Mouse (Mus musculus) intestine, embryonic 14.5 days (tissue): ENCODE measurements around the gene Gmppa. TPM values are rescaled to one million over a fixed set of nuclear protein-coding genes. Genes with fewer than 3 reads are reported as not detected.

Experiments
- ATAC-seq: fragments of 200-750 bp; cut with Nextera tagmentation; replicated peaks from 2 replicates; pipeline ENCODE4 v1.8.0; 2017; ENCODE audit warnings: low read depth, moderate number of reproducible peaks, moderate TSS enrichment, moderate library complexity; ENCODE audit not compliant: low FRiP score, low TSS enrichment
- DNase-seq: peaks from one replicate; pipeline ENCODE4 v3.0.0-alpha.2; 2018; ENCODE audit warnings: low spot score
- H3K27ac ChIP-seq: fragments of 300-500 bp; sonication (generic); 2 replicates; pipeline ENCODE4 v1.5.1; 2014; ENCODE audit warnings: low read depth, mild to moderate bottlenecking, control low read depth
- H3K27me3 ChIP-seq: fragments of 300-500 bp; sonication (generic); replicated peaks from 2 replicates; pipeline ENCODE4 v1.6.1; 2014; ENCODE audit warnings: low read length, control low read depth; ENCODE audit not compliant: control insufficient read depth, insufficient read depth
- H3K36me3 ChIP-seq: fragments of 300-500 bp; sonication (generic); 2 replicates; pipeline ENCODE4 v1.6.1; 2014; ENCODE audit warnings: low read length, control low read depth; ENCODE audit not compliant: control insufficient read depth, insufficient read depth
- H3K4me1 ChIP-seq: fragments of 300-500 bp; sonication (generic); replicated peaks from 2 replicates; pipeline ENCODE4 v1.6.1; 2014; ENCODE audit warnings: low read length, control low read depth, mixed read lengths; ENCODE audit not compliant: control insufficient read depth, insufficient read depth
- H3K4me2 ChIP-seq: fragments of 300-500 bp; sonication (generic); 2 replicates; pipeline ENCODE4 v1.6.1; 2014; ENCODE audit warnings: low read length
- H3K4me3 ChIP-seq: fragments of 300-500 bp; sonication (generic); 2 replicates; pipeline ENCODE4 v1.5.1; 2014; ENCODE audit warnings: low read depth, low read length, control low read depth, mixed read lengths
- H3K9ac ChIP-seq: fragments of 300-500 bp; sonication (generic); 2 replicates; pipeline ENCODE4 v1.6.1; 2014; ENCODE audit warnings: mild to moderate bottlenecking, low read length
- H3K9me3 ChIP-seq: fragments of 300-500 bp; sonication (generic); 2 replicates; pipeline ENCODE4 v1.6.1; 2016; ENCODE audit warnings: low read length, control low read depth; ENCODE audit not compliant: control insufficient read depth
- WGBS: fragments of 180-500 bp; shearing (Covaris S2); extraction: QIAGEN DNeasy Blood & Tissue Kit; methylation state at CpG from one replicate; pipeline ENCODE4 v1.1.7; 2014; 5-methylcytosine and 5-hydroxymethylcytosine counted together
- polyA plus RNA-seq: library from polyadenylated mRNA; unstranded; fragments of >200 nt; fragmentation: Nextera tagmentation; extraction: Ambion mirVana; gene quantifications from 2 replicates; pipeline ENCODE4 v1.2.1, GENCODE M21; 2014

The Gmppa gene
- polyA plus RNA-seq, 1 experiment from 2014 or later: 69.4 TPM

DNA sequence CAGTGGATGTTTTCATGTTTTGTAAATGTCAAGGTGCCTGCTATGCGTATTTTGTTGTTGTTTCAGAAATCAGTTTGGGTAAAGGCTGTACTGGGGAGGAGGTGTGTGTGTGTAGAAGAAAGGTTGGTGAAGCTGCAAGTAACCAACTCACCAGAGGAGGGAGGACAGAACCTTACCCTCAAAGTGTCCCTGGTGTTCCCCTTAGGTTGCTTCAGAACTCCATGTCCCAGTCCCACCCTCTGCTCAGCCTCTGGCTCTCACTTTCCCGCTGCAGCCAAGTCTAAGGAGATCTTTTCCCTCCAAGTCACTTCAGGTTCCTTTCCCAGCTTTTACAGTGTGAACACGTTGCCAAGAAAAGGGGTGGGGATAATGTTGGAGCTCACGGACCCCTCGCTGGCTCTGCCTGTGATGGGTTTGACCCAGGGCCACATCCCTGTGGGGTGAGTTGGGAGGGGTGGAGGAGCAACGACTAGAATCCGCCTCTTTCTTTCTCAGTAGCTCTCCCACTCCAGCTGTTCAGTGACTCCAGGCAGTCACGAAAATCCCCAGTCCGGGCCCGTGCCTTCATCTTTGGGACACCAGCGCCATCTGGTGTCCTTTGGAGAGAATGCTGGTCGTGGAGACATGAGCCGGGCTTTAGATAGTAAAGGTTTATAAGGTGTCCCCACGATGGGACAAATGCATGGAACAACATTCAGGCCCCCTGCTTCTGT lies 31.6 kb downstream of the Gmppa start:
- Histone ChIP-seq H3K4me2 (no peak overlapping the region), H3K36me3 (no peaks in the 10 kb centered on the region), H3K9ac (no peak overlapping the region), H3K4me3 (no peak overlapping the region), H3K27ac (no peak overlapping the region), H3K9me3 (no peaks in the 10 kb centered on the region), H3K27me3 (peaks cover 5% of the 10 kb centered on the region; the same call in 1 of the 2 replicates), H3K4me1 (no peaks in the 10 kb centered on the region)
- 9% methylated on average over 14 of the region's 14 CpGs for whole genome bisulfite sequencing
- peak; percentile 91 for DNase-seq
- peak; percentile 86 for ATAC-seq

- DNase-seq: no peak
- Histone ChIP-seq H3K27ac (no peak overlapping the region), H3K36me3 (peaks cover 19% of the 10 kb centered on the region), H3K4me1 (no peaks in the 10 kb centered on the region), H3K4me3 (no peak overlapping the region), H3K27me3 (peaks cover 5% of the 10 kb centered on the region; the same call in 1 of the 2 replicates), H3K9ac (no peak overlapping the region), H3K9me3 (no peaks in the 10 kb centered on the region), H3K4me2 (no peak overlapping the region)
- ATAC-seq: no peak
- 81% methylated on average over 17 of the region's 17 CpGs for WGBS
Measured at GRCm38 (mm10) chr1:75469287-75469825, 33.6 kb downstream of the Gmppa start.

DNA sequence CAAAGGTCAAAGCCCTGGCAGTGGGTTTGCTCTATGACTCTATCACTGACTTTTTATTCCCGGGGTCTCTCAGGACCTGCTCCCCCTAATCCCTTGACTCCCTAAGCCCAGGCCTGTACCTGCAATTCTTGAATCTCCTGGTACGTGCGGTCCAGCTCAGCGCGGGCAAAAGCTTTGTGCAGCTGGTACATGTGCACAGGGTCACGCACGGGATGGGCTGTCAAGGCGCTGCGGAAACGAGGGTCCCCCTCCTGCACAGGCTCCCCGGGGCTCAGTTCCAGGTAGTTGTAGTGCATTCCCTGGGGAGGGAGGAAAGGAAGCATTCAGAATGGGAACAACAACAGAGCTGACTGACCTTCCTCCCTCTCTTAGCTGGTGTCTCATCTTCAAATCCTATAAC lies 40.7 kb downstream of the Gmppa start:
- peaks cover 13% of the 10 kb centered on the region for H3K27me3 ChIP-seq
- 96% methylated on average over 11 of the region's 11 CpGs for WGBS
- no peak overlapping the region for H3K9ac ChIP-seq
- no peak overlapping the region for H3K27ac ChIP-seq
- ATAC-seq (no peak), DNase-seq (no peak)
- H3K4me3 ChIP-seq: no peak overlapping the region
- H3K9me3 ChIP-seq: no peaks in the 10 kb centered on the region
- peaks cover 15% of the 10 kb centered on the region; the same call in 1 of the 2 replicates for H3K4me1 ChIP-seq
- H3K36me3 ChIP-seq: peaks cover 45% of the 10 kb centered on the region
- no peak overlapping the region for H3K4me2 ChIP-seq

GRCm38 (mm10) chr1:75477264-75477965 lies 41.7 kb downstream of the Gmppa start:
- Histone ChIP-seq H3K36me3 (peaks cover 45% of the 10 kb centered on the region), H3K27ac (no peak overlapping the region), H3K27me3 (peaks cover 21% of the 10 kb centered on the region), H3K9me3 (no peaks in the 10 kb centered on the region), H3K4me3 (no peak overlapping the region), H3K9ac (no peak overlapping the region), H3K4me1 (peaks cover 15% of the 10 kb centered on the region; the same call in 1 of the 2 replicates), H3K4me2 (peak overlapping the region; percentile 22)
- WGBS: 14% methylated on average over 35 of the region's 35 CpGs
- DNase-seq (peak; percentile 97), ATAC-seq (no peak)

DNA sequence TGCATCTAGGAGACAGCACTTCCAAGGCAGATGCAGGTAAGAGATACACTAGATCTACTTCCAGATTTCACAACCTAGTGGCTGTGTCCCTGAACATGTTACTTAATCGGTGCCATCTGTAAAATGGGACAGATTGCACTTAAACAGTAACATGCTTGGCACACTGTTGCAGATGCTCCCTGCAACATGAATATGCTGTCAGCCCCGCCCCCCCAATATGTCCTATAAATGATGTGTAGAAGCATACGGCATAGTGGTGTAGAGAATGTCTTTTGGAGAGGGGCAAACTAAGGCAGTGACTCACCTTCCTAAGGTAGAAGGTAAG lies 42.2 kb downstream of the Gmppa start:
- H3K27me3 ChIP-seq: peaks cover 26% of the 10 kb centered on the region
- no peak for ATAC-seq

DNA sequence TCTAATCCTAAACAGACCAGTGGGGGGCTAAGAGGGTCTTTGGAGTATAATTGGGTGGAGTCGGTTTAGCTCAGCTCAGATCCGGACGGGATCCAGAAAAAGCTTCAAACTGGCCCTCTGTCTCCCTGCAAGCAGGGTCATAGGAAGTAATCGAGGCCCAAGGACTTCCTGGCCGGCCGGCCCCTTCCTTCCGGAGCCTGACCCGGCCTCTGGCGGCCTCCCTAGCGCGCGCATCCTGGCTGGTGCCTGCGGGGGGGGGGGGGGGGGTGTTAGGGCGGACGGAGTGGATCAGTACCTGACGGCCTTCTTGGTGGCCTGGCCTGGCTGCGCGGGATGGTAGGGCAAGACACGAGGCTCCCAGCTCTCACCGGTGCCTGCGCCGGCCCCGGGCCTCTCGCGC lies 42.8 kb downstream of the Gmppa start:
- Histone ChIP-seq H3K9me3 (no peaks in the 10 kb centered on the region), H3K27me3 (peaks cover 32% of the 10 kb centered on the region), H3K27ac (peak overlapping the region; percentile 69), H3K4me3 (peak overlapping the region; percentile 73), H3K4me2 (peak overlapping the region; percentile 70), H3K9ac (peak overlapping the region; percentile 64), H3K4me1 (peaks cover 15% of the 10 kb centered on the region; the same call in 1 of the 2 replicates), H3K36me3 (peaks cover 34% of the 10 kb centered on the region)
- DNase-seq (peak; percentile 64), ATAC-seq (no peak)
- WGBS: under 1% methylated on average over 20 of the region's 25 CpGs

More for the DNA sequence above, 42.2 kb downstream of the Gmppa start:
- H3K36me3 ChIP-seq: peaks cover 40% of the 10 kb centered on the region
- no peak overlapping the region for H3K9ac ChIP-seq
- H3K9me3 ChIP-seq: no peaks in the 10 kb centered on the region
- DNase-seq: no peak
- peak overlapping the region; percentile 70 for H3K4me2 ChIP-seq
- H3K4me1 ChIP-seq: peaks cover 15% of the 10 kb centered on the region; the same call in 1 of the 2 replicates
- H3K27ac ChIP-seq: no peak overlapping the region
- H3K4me3 ChIP-seq: peak overlapping the region; percentile 73; the same call in 1 of the 2 replicates
- WGBS: 48% methylated on average over 3 of the region's 3 CpGs

- Histone ChIP-seq H3K9ac (peak within 1 kb of the TSS; percentile 64), H3K4me1 (peaks cover 15% of the 10 kb centered on the region; the same call in 1 of the 2 replicates), H3K27ac (peak within 1 kb of the TSS; percentile 69), H3K4me2 (peak within 1 kb of the TSS; percentile 70), H3K27me3 (peaks cover 37% of the 10 kb centered on the region), H3K4me3 (peak within 1 kb of the TSS; percentile 73), H3K36me3 (peaks cover 28% of the 10 kb centered on the region), H3K9me3 (no peaks in the 10 kb centered on the region)
- ATAC-seq: peak; percentile 93
- DNase-seq: peak; percentile 99
- under 1% methylated on average over 72 of the region's 76 CpGs for WGBS
Measured at GRCm38 (mm10) chr1:75478916-75479634, 43.3 kb downstream of the Gmppa start, which contains the start of the genes Chpf and Tmem198. Gene Chpf, minus strand, starts transcription at chr1:75479307. Gene Tmem198, plus strand, starts transcription at chr1:75479532.

- H3K4me3 ChIP-seq: peak overlapping the region; percentile 73
- H3K27ac ChIP-seq: no peak overlapping the region
- H3K4me1 ChIP-seq: peaks cover 15% of the 10 kb centered on the region; the same call in 1 of the 2 replicates
- DNase-seq: no peak
- no peaks in the 10 kb centered on the region for H3K9me3 ChIP-seq
- peaks cover 37% of the 10 kb centered on the region for H3K27me3 ChIP-seq
- WGBS: 2% methylated on average over 24 of the region's 24 CpGs
- peaks cover 23% of the 10 kb centered on the region for H3K36me3 ChIP-seq
- no peak overlapping the region; the same call in 1 of the 2 replicates for H3K9ac ChIP-seq
- ATAC-seq: no peak
- H3K4me2 ChIP-seq: peak overlapping the region; percentile 70
Measured at GRCm38 (mm10) chr1:75479635-75479989, 43.9 kb downstream of the Gmppa start.
